Mouse (Mus musculus) intestine, embryonic 14.5 days (tissue): ENCODE data around the gene 1600014C10Rik. TPM values are rescaled to one million over a fixed set of nuclear protein-coding genes. Genes with fewer than 3 reads are reported as not detected.
A peak's percentile ranks its signal among the peaks of the same experiment; 100 is the strongest.

Experiments
- ATAC-seq: fragments of 200-750 bp; cut with Nextera tagmentation; replicated peaks from 2 replicates; pipeline ENCODE4 v1.8.0; 2017; ENCODE audit warnings: low read depth, moderate number of reproducible peaks, moderate TSS enrichment, moderate library complexity; ENCODE audit not compliant: low FRiP score, low TSS enrichment
- DNase-seq: peaks from one replicate; pipeline ENCODE4 v3.0.0-alpha.2; 2018; ENCODE audit warnings: low spot score
- H3K27ac ChIP-seq: fragments of 300-500 bp; sonication (generic); 2 replicates; pipeline ENCODE4 v1.5.1; 2014; ENCODE audit warnings: low read depth, mild to moderate bottlenecking, control low read depth
- H3K27me3 ChIP-seq: fragments of 300-500 bp; sonication (generic); replicated peaks from 2 replicates; pipeline ENCODE4 v1.6.1; 2014; ENCODE audit warnings: low read length, control low read depth; ENCODE audit not compliant: control insufficient read depth, insufficient read depth
- H3K36me3 ChIP-seq: fragments of 300-500 bp; sonication (generic); 2 replicates; pipeline ENCODE4 v1.6.1; 2014; ENCODE audit warnings: low read length, control low read depth; ENCODE audit not compliant: control insufficient read depth, insufficient read depth
- H3K4me1 ChIP-seq: fragments of 300-500 bp; sonication (generic); replicated peaks from 2 replicates; pipeline ENCODE4 v1.6.1; 2014; ENCODE audit warnings: low read length, control low read depth, mixed read lengths; ENCODE audit not compliant: control insufficient read depth, insufficient read depth
- H3K4me2 ChIP-seq: fragments of 300-500 bp; sonication (generic); 2 replicates; pipeline ENCODE4 v1.6.1; 2014; ENCODE audit warnings: low read length
- H3K4me3 ChIP-seq: fragments of 300-500 bp; sonication (generic); 2 replicates; pipeline ENCODE4 v1.5.1; 2014; ENCODE audit warnings: low read depth, low read length, control low read depth, mixed read lengths
- H3K9ac ChIP-seq: fragments of 300-500 bp; sonication (generic); 2 replicates; pipeline ENCODE4 v1.6.1; 2014; ENCODE audit warnings: mild to moderate bottlenecking, low read length
- H3K9me3 ChIP-seq: fragments of 300-500 bp; sonication (generic); 2 replicates; pipeline ENCODE4 v1.6.1; 2016; ENCODE audit warnings: low read length, control low read depth; ENCODE audit not compliant: control insufficient read depth
- WGBS: fragments of 180-500 bp; shearing (Covaris S2); extraction: QIAGEN DNeasy Blood & Tissue Kit; methylation state at CpG from one replicate; pipeline ENCODE4 v1.1.7; 2014; 5-methylcytosine and 5-hydroxymethylcytosine counted together
- polyA plus RNA-seq: library from polyadenylated mRNA; unstranded; fragments of >200 nt; fragmentation: Nextera tagmentation; extraction: Ambion mirVana; gene quantifications from 2 replicates; pipeline ENCODE4 v1.2.1, GENCODE M21; 2014

1600014C10Rik gene
- polyA plus RNA-seq, 1 experiment from 2014 or later: 13.7 TPM

DNA sequence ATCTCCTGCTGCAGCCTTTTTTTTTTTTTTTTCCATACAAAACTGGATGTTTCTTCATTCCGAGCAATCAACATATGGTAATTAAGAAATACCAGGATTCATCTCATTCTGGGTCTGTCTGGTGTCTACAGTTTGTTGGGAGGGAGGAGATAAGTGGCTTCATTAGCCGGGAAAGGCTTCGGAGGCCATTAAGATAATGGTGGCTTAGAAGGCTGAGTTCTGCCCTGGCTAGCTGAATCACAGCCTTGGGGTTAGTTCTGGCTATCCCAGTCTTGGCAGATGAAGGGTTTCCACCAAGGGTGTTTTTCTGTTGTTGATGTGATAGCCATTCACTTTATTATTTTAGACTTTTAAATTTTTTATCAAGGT, 18.3 kb downstream of the 1600014C10Rik start:
- ATAC-seq: no peak
- Histone ChIP-seq H3K4me1 (no peaks in the 10 kb centered on the region), H3K27ac (no peak overlapping the region), H3K9ac (no peak overlapping the region), H3K4me3 (no peak overlapping the region), H3K27me3 (no peaks in the 10 kb centered on the region), H3K4me2 (no peak overlapping the region), H3K9me3 (no peaks in the 10 kb centered on the region), H3K36me3 (no peaks in the 10 kb centered on the region)
- WGBS: 34% methylated on average over 3 of the region's 3 CpGs
- no peak for DNase-seq

GRCm38 (mm10) chr7:38204314-38204713, 21.3 kb downstream of the 1600014C10Rik start:
- DNase-seq (no peak), ATAC-seq (no peak)
- Histone ChIP-seq H3K27ac (no peak overlapping the region), H3K9ac (no peak overlapping the region), H3K36me3 (no peaks in the 10 kb centered on the region), H3K27me3 (no peaks in the 10 kb centered on the region), H3K4me1 (no peaks in the 10 kb centered on the region), H3K4me2 (no peak overlapping the region), H3K4me3 (no peak overlapping the region), H3K9me3 (no peaks in the 10 kb centered on the region)
- 88% methylated on average over 6 of the region's 6 CpGs for WGBS

- WGBS: 55% methylated on average over 2 of the region's 2 CpGs
- Histone ChIP-seq H3K27me3 (no peaks in the 10 kb centered on the region), H3K4me3 (no peak overlapping the region), H3K4me2 (no peak overlapping the region), H3K9ac (no peak overlapping the region), H3K36me3 (no peaks in the 10 kb centered on the region), H3K9me3 (no peaks in the 10 kb centered on the region), H3K4me1 (no peaks in the 10 kb centered on the region), H3K27ac (no peak overlapping the region)
- no peak for ATAC-seq
- DNase-seq: no peak
Measured at GRCm38 (mm10) chr7:38205801-38206200, 22.8 kb downstream of the 1600014C10Rik start.

DNA sequence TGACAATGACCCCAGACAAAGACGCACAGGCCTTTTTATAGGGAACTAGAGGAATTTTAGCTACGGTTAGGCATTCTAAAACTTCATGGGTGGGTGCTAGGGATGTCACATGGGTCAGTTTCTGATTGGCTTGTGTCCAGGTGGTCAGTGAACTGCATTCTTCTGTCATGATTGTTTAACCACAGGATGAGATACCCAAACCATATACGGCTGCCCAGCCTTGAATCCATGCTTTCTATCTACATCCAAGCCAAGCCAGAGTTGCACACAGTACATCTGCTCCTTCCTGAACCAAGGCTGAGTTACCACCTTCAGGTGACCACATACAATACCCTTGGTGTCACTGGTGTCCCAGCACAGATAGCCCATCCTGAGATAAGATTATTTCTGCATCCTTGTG, 23.5 kb downstream of the 1600014C10Rik start:
- ATAC-seq (no peak), DNase-seq (no peak)
- Histone ChIP-seq H3K9ac (no peak overlapping the region), H3K9me3 (no peaks in the 10 kb centered on the region), H3K4me2 (no peak overlapping the region), H3K36me3 (no peaks in the 10 kb centered on the region), H3K4me1 (no peaks in the 10 kb centered on the region), H3K4me3 (no peak overlapping the region), H3K27ac (no peak overlapping the region), H3K27me3 (no peaks in the 10 kb centered on the region)
- WGBS: 65% methylated on average over 3 of the region's 3 CpGs

- Histone ChIP-seq H3K36me3 (no peaks in the 10 kb centered on the region), H3K9ac (no peak overlapping the region), H3K4me2 (no peak overlapping the region), H3K27me3 (no peaks in the 10 kb centered on the region), H3K9me3 (no peaks in the 10 kb centered on the region), H3K27ac (peak overlapping the region; percentile 45; the same call in 1 of the 2 replicates), H3K4me1 (no peaks in the 10 kb centered on the region; the same call in 1 of the 2 replicates), H3K4me3 (no peak overlapping the region)
- 73% methylated on average over 3 of the region's 3 CpGs for WGBS
- no peak for DNase-seq
- ATAC-seq: no peak
Measured at GRCm38 (mm10) chr7:38208969-38209368, 26.0 kb downstream of the 1600014C10Rik start.

DNA sequence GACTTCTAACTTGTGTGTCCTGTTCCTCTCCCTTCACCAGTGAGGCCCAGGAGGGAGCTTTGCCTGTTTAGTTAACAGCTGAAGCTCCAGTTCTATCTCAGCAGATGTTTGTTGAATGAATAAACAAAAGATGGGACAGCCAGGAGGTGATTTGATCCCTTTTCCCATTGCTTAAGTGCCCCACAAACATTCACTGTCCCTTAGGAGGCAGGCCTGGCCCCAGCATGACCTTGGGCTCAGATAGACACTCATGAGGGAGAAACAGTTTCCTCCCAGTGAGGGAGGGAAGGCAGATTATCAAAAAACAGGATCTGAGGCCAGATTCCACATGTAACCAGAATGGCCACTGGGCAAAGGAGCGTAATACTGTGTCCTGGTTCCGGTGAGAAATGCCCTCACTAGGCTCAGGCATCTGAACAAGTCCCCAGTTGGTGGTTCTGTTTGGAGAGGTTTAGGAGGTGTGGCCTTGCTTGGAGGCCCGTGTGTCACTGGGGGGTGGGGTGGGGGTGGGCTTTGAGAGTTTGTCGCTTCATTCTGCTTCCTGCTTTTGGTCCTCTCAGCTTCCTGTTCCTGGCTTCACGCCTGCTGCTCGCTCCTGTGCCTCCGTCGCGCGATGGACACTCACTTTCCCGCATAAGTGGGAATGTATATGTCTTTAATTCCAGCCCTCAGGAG, 26.6 kb downstream of the 1600014C10Rik start:
- H3K27me3 ChIP-seq: no peaks in the 10 kb centered on the region
- DNase-seq: no peak
- H3K4me1 ChIP-seq: no peaks in the 10 kb centered on the region; the same call in 1 of the 2 replicates
- no peak overlapping the region for H3K9ac ChIP-seq
- WGBS: 71% methylated on average over 11 of the region's 11 CpGs
- H3K9me3 ChIP-seq: no peaks in the 10 kb centered on the region
- no peak overlapping the region for H3K4me3 ChIP-seq
- peak overlapping the region; percentile 45; the same call in 1 of the 2 replicates for H3K27ac ChIP-seq
- no peak overlapping the region for H3K4me2 ChIP-seq
- no peak for ATAC-seq
- no peaks in the 10 kb centered on the region for H3K36me3 ChIP-seq

GRCm38 (mm10) chr7:38212651-38213062, 29.6 kb downstream of the 1600014C10Rik start:
- Histone ChIP-seq H3K4me1 (no peaks in the 10 kb centered on the region; the same call in 1 of the 2 replicates), H3K27ac (no peak overlapping the region), H3K9me3 (no peaks in the 10 kb centered on the region), H3K36me3 (no peaks in the 10 kb centered on the region), H3K27me3 (no peaks in the 10 kb centered on the region), H3K4me3 (no peak overlapping the region), H3K4me2 (no peak overlapping the region), H3K9ac (no peak overlapping the region)
- DNase-seq: no peak
- ATAC-seq: 0 out of 2 replicates have a peak, but pooled peaks have one; percentile 25
- 13% methylated on average over 3 of the region's 3 CpGs for WGBS

- Histone ChIP-seq H3K36me3 (no peaks in the 10 kb centered on the region), H3K9ac (no peak overlapping the region), H3K4me2 (no peak overlapping the region), H3K9me3 (no peaks in the 10 kb centered on the region), H3K27me3 (no peaks in the 10 kb centered on the region), H3K4me1 (no peaks in the 10 kb centered on the region; the same call in 1 of the 2 replicates), H3K27ac (no peak overlapping the region), H3K4me3 (no peak overlapping the region)
- DNase-seq (no peak), ATAC-seq (no peak)
- 83% methylated on average over 5 of the region's 5 CpGs for WGBS
Measured at GRCm38 (mm10) chr7:38214473-38215214, 31.6 kb downstream of the 1600014C10Rik start.
